Mouse (Mus musculus) kidney, postnatal 0 days (tissue): Measurements from ENCODE around the gene Trpc2. TPM values are rescaled to one million over a fixed set of nuclear protein-coding genes. Genes with fewer than 3 reads are reported as not detected.

Experiments used
- ATAC-seq: fragments of 200-750 bp; cut with Nextera tagmentation; replicated peaks from 2 replicates; pipeline ENCODE4 v1.8.0; 2017; ENCODE audit warnings: low read depth, moderate number of reproducible peaks, moderate TSS enrichment, moderate library complexity; ENCODE audit not compliant: low FRiP score
- DNase-seq: peaks from one replicate; pipeline ENCODE4 v3.0.0-alpha.2; 2016; ENCODE audit warnings: low spot score
- H3K27ac ChIP-seq: fragments of 300-500 bp; sonication (generic); 2 replicates; pipeline ENCODE4 v1.5.1; 2014; ENCODE audit warnings: mild to moderate bottlenecking
- H3K27me3 ChIP-seq: fragments of 300-500 bp; sonication (generic); 2 replicates; pipeline ENCODE4 v1.6.1; 2014; ENCODE audit warnings: low read length, mixed read lengths; ENCODE audit not compliant: insufficient read depth
- H3K36me3 ChIP-seq: fragments of 300-500 bp; sonication (generic); 2 replicates; pipeline ENCODE4 v1.6.1; 2014; ENCODE audit warnings: low read length, mixed read lengths; ENCODE audit not compliant: insufficient read depth
- H3K4me1 ChIP-seq: fragments of 300-500 bp; sonication (generic); replicated peaks from 2 replicates; pipeline ENCODE4 v1.6.1; 2014; ENCODE audit warnings: antibody characterized with exemption, low read length, mixed read lengths; ENCODE audit not compliant: insufficient read depth
- H3K4me2 ChIP-seq: fragments of 300-500 bp; sonication (generic); 2 replicates; pipeline ENCODE4 v1.6.1; 2014; ENCODE audit warnings: mild to moderate bottlenecking, low read length, moderate library complexity, mixed read lengths
- H3K4me3 ChIP-seq: fragments of 300-500 bp; sonication (generic); replicated peaks from 2 replicates; pipeline ENCODE4 v1.5.1; 2014; ENCODE audit warnings: low read depth, low read length
- H3K9ac ChIP-seq: fragments of 300-500 bp; sonication (generic); 2 replicates; pipeline ENCODE4 v1.6.1; 2014; ENCODE audit warnings: low read depth, low read length
- H3K9me3 ChIP-seq: fragments of 300-500 bp; sonication (generic); replicated peaks from 2 replicates; pipeline ENCODE4 v1.6.1; 2016; ENCODE audit warnings: low read length, inconsistent platforms, mixed read lengths
- CTCF ChIP-seq: IDR thresholded peaks from 2 replicates; pipeline ENCODE4 v1.5.1; 2016; ENCODE audit warnings: antibody characterized with exemption, low read depth, mild to moderate bottlenecking, moderate library complexity
- WGBS: fragments of 180-500 bp; shearing (Covaris S2); extraction: QIAGEN DNeasy Blood & Tissue Kit; methylation state at CpG from one replicate; pipeline ENCODE4 v1.1.7; 2014; 5-methylcytosine and 5-hydroxymethylcytosine counted together
- polyA plus RNA-seq: library from polyadenylated mRNA; unstranded; fragments of >200 nt; fragmentation: Nextera tagmentation; extraction: Ambion mirVana; gene quantifications from 2 replicates; pipeline ENCODE4 v1.2.1, GENCODE M21; 2015

Gene Trpc2
- polyA plus RNA-seq, 1 experiment from 2014 or later: not detected

DNA sequence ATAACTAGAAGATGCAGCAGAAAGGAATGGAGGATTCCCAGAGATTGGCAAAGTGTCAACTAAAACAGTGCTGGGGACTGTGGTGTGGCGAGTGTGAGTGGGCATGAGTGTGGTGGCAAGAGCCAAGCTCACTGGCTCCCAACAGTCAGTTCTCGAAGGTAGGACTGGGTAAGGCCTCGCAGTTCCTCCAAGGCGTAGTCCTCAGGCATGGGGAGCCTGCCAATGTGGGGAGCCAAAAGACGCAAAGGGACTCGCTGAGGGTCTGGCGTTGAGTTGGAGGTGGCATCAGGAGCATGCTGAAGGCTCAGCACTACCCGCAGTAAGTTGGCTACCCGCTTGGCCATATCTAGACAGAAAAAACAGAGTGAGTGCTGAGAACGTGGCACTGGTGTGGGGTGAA, 37.4 kb downstream of the Trpc2 start:
- DNase-seq (no peak), ATAC-seq (no peak)
- Histone ChIP-seq H3K9me3 (no peaks in the 10 kb centered on the region), H3K36me3 (peaks cover 56% of the 10 kb centered on the region), H3K9ac (no peak overlapping the region), H3K4me3 (no peak overlapping the region), H3K27me3 (no peaks in the 10 kb centered on the region), H3K4me2 (no peak overlapping the region), H3K27ac (no peak overlapping the region), H3K4me1 (no peaks in the 10 kb centered on the region)
- WGBS: 95% methylated on average over 10 of the region's 10 CpGs
- no peak for TF ChIP-seq CTCF

DNA sequence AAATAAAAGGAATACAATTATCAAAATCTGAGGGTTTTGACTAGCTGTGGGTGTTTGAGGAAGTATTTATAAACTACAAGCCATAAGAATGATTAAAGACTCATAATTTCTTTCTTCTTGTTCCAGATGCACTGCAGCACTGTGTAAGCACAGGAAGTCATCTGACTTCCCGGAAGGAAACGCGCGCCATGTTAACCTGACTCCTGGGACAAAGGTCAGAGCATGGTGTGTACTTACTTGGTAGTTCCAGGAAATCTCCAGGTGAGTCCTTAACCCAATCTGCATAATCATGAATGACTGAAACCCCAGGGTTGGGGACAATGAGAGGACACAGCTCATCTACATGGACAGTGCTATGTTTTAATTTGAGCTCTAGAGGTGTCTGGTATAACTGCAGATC, 49.5 kb downstream of the Trpc2 start:
- Histone ChIP-seq H3K4me3 (no peak overlapping the region), H3K4me1 (no peaks in the 10 kb centered on the region), H3K4me2 (no peak overlapping the region), H3K27ac (no peak overlapping the region), H3K36me3 (peaks cover 40% of the 10 kb centered on the region), H3K27me3 (no peaks in the 10 kb centered on the region), H3K9me3 (no peaks in the 10 kb centered on the region), H3K9ac (no peak overlapping the region)
- DNase-seq (no peak), ATAC-seq (no peak)
- no peak for TF ChIP-seq CTCF
- WGBS: 77% methylated on average over 4 of the region's 4 CpGs

DNA sequence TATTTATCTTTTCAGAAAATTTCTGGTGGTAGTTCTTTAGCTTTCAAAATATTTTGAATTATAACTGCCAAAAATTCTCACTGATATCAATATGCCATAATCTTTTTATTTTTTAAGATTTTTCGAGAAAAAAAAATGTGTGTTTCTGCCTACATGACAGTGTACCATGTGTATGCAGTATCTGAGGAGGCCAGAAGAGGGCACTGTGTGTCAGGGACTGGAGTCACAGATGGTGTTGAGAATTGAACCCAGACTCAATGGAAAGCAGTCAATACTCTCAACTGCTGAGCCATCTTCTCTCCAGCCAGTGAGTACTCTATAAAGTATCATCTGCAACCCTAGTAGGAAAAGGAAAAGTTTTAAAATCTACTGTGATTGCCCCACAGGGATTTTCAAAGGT, 54.5 kb downstream of the Trpc2 start:
- DNase-seq: peak; percentile 34
- no peaks in the 10 kb centered on the region for H3K9me3 ChIP-seq
- peaks cover 27% of the 10 kb centered on the region for H3K36me3 ChIP-seq
- H3K9ac ChIP-seq: no peak overlapping the region
- H3K4me1 ChIP-seq: no peaks in the 10 kb centered on the region
- 97% methylated on average over 1 of the region's 1 CpGs for WGBS
- H3K27ac ChIP-seq: no peak overlapping the region
- H3K27me3 ChIP-seq: no peaks in the 10 kb centered on the region
- no peak overlapping the region for H3K4me2 ChIP-seq
- ATAC-seq: no peak
- H3K4me3 ChIP-seq: no peak overlapping the region
- peak; percentile 65 for TF ChIP-seq CTCF

DNA sequence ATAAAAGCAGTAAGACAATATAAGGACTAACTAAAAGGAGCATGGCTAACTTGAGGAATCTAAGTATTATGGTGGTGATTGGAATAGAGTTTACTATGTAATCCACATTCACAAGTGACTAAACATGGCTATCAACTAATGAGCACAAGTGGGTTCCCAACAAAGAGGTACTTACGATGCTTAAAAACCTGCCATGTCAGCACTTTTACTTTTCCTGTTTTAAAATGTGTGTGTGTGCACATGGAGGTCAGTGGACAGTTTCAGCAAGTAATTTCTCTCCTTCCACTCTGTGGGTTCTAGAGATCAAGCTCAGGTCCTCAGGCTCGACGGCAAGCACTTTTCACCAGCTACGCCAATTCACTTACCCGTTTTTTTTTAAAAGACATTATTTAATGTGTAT, 55.0 kb downstream of the Trpc2 start:
- WGBS: 97% methylated on average over 5 of the region's 5 CpGs
- Histone ChIP-seq H3K27ac (no peak overlapping the region), H3K4me1 (no peaks in the 10 kb centered on the region), H3K9ac (no peak overlapping the region), H3K4me3 (no peak overlapping the region), H3K36me3 (peaks cover 27% of the 10 kb centered on the region), H3K9me3 (no peaks in the 10 kb centered on the region), H3K4me2 (no peak overlapping the region), H3K27me3 (no peaks in the 10 kb centered on the region)
- TF ChIP-seq CTCF: no peak
- DNase-seq (no peak), ATAC-seq (no peak)

Other genes starting within 250 kb of the Trpc2 start
- 34.5 and 35.6 TPM in 2 replicates for gene Inppl1, start 244.9 kb upstream of the Trpc2 start, polyA plus RNA-seq
- 1.1 and 1.4 TPM in 2 replicates for gene Folr2, start 225.9 kb upstream of the Trpc2 start, polyA plus RNA-seq
- 47.2 and 50.2 TPM in 2 replicates for gene Anapc15, start 219.4 kb upstream of the Trpc2 start, polyA plus RNA-seq
- 164 and 166 TPM in 2 replicates for gene Folr1, start 212.3 kb upstream of the Trpc2 start, polyA plus RNA-seq
- 164 and 165 TPM in 2 replicates for gene Lamtor1, start 177.2 kb upstream of the Trpc2 start, polyA plus RNA-seq
- gene Tomt, start 176.8 kb upstream of the Trpc2 start, polyA plus RNA-seq: 0.13 and 0.34 TPM in 2 replicates
- gene Lrrc51, start 149.2 kb upstream of the Trpc2 start, polyA plus RNA-seq: 9.6 and 11.4 TPM in 2 replicates
- 41.7 and 45.9 TPM in 2 replicates for gene Numa1, start 149.0 kb upstream of the Trpc2 start, polyA plus RNA-seq
- 2.0 and 2.1 TPM in 2 replicates for gene Il18bp, start 64.4 kb upstream of the Trpc2 start, polyA plus RNA-seq
- 24.8 and 25.5 TPM in 2 replicates for gene Rnf121, start 17.6 kb upstream of the Trpc2 start, polyA plus RNA-seq
- 12.6 and 16.4 TPM in 2 replicates for gene Xndc1, start 17.6 kb upstream of the Trpc2 start, polyA plus RNA-seq
- gene Xntrpc, start 17.4 kb upstream of the Trpc2 start, polyA plus RNA-seq: 0.45 and 0.50 TPM in 2 replicates
- gene Art1, start 18.6 kb downstream of the Trpc2 start, polyA plus RNA-seq: 0.24 and 0.70 TPM in 2 replicates
- 1.4 and 2.3 TPM in 2 replicates for gene Art5, start 26.4 kb downstream of the Trpc2 start, polyA plus RNA-seq
- not detected in 2 replicates for gene Chrna10, start 33.7 kb downstream of the Trpc2 start, polyA plus RNA-seq
- 19.1 and 21.1 TPM in 2 replicates for gene Nup98, start 127.1 kb downstream of the Trpc2 start, polyA plus RNA-seq
- 65.8 and 66.8 TPM in 2 replicates for gene Pgap2, start 127.1 kb downstream of the Trpc2 start, polyA plus RNA-seq
- gene Rhog, start 172.9 kb downstream of the Trpc2 start, polyA plus RNA-seq: 50.6 and 52.1 TPM in 2 replicates
- gene Stim1, start 184.7 kb downstream of the Trpc2 start, polyA plus RNA-seq: 9.7 and 10.3 TPM in 2 replicates